Mouse (Mus musculus): ENCODE measurements around the gene Grik4. TPM values are rescaled to one million over a fixed set of nuclear protein-coding genes. Genes with fewer than 3 reads are reported as not detected.

The Grik4 gene
- polyA plus RNA-seq, 1 experiment from 2014 or later, result 5.8 TPM

DNA sequence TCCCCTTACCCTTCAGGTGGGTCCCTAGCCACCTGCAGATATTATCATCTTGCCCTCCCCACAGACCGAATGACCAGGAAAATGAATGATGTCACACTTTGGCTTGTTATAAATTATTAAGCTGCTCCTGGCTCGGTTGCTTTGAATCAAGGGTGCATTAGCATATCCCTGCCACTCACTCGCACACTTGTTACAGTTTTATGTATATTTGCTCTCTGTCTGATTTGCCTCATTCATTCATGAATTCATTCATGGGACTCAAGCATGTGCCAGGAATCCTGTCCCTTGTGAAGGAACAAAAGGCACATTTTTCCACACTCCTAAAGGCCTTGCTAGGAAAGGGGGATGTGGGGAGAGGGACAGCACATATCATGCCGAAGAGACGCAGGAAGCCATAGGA lies 431.1 kb downstream of the Grik4 start:
- no peak overlapping the region for H3K9ac ChIP-seq
- ATAC-seq (ENCODE audit: low FRiP score) (no peak), DNase-seq (ENCODE audit: low spot score) (no peak)
- no peak overlapping the region for H3K27ac ChIP-seq
- no peak overlapping the region for H3K4me3 ChIP-seq (replicated peaks; ENCODE audit: low read length)
- no peaks in the 10 kb centered on the region for H3K9me3 ChIP-seq (ENCODE audit: control insufficient read depth, low read length)
- H3K36me3 ChIP-seq (replicated peaks; ENCODE audit: control insufficient read depth, insufficient read depth), result no peaks in the 10 kb centered on the region
- peaks cover 5% of the 10 kb centered on the region for H3K4me1 ChIP-seq (replicated peaks; ENCODE audit: control insufficient read depth, insufficient read depth, low read length)
- H3K4me2 ChIP-seq (replicated peaks), result no peak overlapping the region
- WGBS, result 23% methylated on average over 5 of the region's 5 CpGs
- H3K27me3 ChIP-seq (ENCODE audit: control insufficient read depth, insufficient read depth, low read length), result no peaks in the 10 kb centered on the region

DNA sequence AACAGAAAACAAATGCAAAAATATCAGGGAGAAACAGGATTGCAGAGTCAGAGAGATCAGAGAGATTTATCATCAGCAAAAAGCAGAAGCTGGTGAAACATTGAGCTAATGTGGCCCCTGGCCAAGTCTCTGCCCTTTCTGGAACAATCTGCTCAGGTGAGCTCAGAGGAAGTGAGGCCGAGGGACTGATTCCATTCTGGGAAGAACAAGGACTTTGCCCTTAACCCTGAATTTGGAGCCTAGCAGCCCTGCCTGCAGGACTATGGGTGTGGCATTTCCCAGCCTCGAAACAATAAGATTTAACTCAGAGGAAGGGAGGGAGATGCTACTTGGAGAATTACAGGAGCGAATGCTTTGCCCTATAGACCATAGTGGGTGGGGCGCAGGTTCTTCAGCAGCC lies 432.0 kb downstream of the Grik4 start:
- H3K36me3 ChIP-seq (replicated peaks; ENCODE audit: control insufficient read depth, insufficient read depth), result no peaks in the 10 kb centered on the region
- no peak overlapping the region for H3K4me3 ChIP-seq (replicated peaks; ENCODE audit: low read length)
- H3K27ac ChIP-seq, result no peak overlapping the region
- H3K4me2 ChIP-seq (replicated peaks), result no peak overlapping the region
- no peak overlapping the region for H3K9ac ChIP-seq
- H3K27me3 ChIP-seq (ENCODE audit: control insufficient read depth, insufficient read depth, low read length), result no peaks in the 10 kb centered on the region
- H3K9me3 ChIP-seq (ENCODE audit: control insufficient read depth, low read length), result no peaks in the 10 kb centered on the region
- 74% methylated on average over 4 of the region's 4 CpGs for WGBS
- ATAC-seq (ENCODE audit: low FRiP score), result no peak
- peaks cover 5% of the 10 kb centered on the region; the same call in 1 of the 2 replicates for H3K4me1 ChIP-seq (replicated peaks; ENCODE audit: control insufficient read depth, insufficient read depth, low read length)
- no peak for DNase-seq (ENCODE audit: low spot score)

DNA sequence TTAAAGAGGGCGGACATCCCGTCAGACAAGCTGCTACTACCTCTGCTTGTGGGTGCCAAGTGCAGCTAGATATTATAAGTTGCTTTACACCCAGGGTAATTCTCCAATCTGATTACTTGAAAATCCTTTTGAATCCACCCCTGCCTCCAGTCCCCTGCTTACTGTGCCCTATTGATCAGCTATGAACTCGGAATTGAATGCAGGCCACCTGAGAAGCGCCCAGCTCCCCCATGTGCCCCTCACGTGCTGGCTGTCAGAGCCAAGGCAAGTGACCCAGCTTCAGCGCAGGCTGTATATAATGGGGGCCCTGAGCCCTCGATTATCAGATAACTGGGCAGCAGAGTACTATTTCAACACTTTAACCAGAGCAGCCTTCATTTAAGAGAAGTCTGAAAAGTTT lies 436.1 kb downstream of the Grik4 start:
- DNase-seq (ENCODE audit: low spot score) (no peak), ATAC-seq (ENCODE audit: low FRiP score) (no peak)
- Histone ChIP-seq H3K27ac (no peak overlapping the region), H3K27me3 (ENCODE audit: control insufficient read depth, insufficient read depth, low read length) (no peaks in the 10 kb centered on the region), H3K4me3 (replicated peaks; ENCODE audit: low read length) (no peak overlapping the region), H3K4me1 (replicated peaks; ENCODE audit: control insufficient read depth, insufficient read depth, low read length) (no peaks in the 10 kb centered on the region), H3K9me3 (ENCODE audit: control insufficient read depth, low read length) (no peaks in the 10 kb centered on the region), H3K9ac (no peak overlapping the region), H3K36me3 (replicated peaks; ENCODE audit: control insufficient read depth, insufficient read depth) (no peaks in the 10 kb centered on the region), H3K4me2 (replicated peaks) (no peak overlapping the region)
- WGBS, result 79% methylated on average over 7 of the region's 7 CpGs

DNA sequence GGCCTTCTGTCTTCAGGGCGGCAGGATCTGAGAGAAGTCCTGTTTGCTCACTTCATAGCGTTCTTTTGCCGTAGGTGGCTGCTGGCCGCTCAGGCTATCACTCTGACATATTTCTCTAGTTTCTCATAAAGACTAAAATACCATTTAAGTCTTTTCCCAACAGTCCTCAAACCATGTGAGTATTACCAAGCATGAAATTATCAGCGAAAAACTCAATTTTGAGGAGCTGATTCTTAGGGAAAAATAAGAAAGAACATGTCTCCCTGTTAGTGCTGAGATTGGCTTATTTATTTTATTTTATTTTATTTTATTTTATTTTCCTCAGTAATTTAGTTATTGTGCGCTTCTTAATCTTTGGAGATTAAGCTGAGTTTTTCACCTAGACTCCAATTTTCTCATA lies 436.6 kb downstream of the Grik4 start, which contains the start of gene Tbcel:
Tbcel (minus strand) TSS at position 101 of the 400 bp plus-strand sequence.
- no peaks in the 10 kb centered on the region for H3K27me3 ChIP-seq (ENCODE audit: control insufficient read depth, insufficient read depth, low read length)
- no peaks in the 10 kb centered on the region for H3K4me1 ChIP-seq (replicated peaks; ENCODE audit: control insufficient read depth, insufficient read depth, low read length)
- no peaks in the 10 kb centered on the region for H3K36me3 ChIP-seq (replicated peaks; ENCODE audit: control insufficient read depth, insufficient read depth)
- no peak for ATAC-seq (ENCODE audit: low FRiP score)
- no peak within 1 kb of the TSS for H3K27ac ChIP-seq
- DNase-seq (ENCODE audit: low spot score), result no peak
- no peak within 1 kb of the TSS for H3K4me3 ChIP-seq (replicated peaks; ENCODE audit: low read length)
- no peak within 1 kb of the TSS for H3K4me2 ChIP-seq (replicated peaks)
- no peaks in the 10 kb centered on the region for H3K9me3 ChIP-seq (ENCODE audit: control insufficient read depth, low read length)
- WGBS, result 86% methylated on average over 6 of the region's 6 CpGs
- H3K9ac ChIP-seq, result no peak within 1 kb of the TSS

DNA sequence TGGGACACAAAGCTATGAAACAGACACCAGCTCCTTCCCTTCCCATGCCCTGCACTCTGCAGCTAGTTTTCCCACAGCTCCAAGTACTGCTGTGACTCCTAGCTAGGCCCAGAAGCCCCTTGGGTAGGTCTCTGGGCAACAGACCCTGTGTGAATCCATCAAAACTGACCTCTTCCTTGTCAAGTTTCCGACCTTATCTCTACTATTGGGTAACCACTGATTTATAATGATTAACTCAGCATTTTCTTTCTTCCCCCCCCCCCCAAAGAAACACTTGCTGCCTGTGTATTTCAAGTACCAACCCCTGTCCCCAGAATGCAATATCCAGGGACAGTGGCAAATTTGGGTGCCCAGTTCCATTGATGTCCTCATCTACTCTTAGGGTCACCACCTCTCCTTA lies 437.3 kb downstream of the Grik4 start:
- Histone ChIP-seq H3K4me3 (replicated peaks; ENCODE audit: low read length) (no peak overlapping the region), H3K4me1 (replicated peaks; ENCODE audit: control insufficient read depth, insufficient read depth, low read length) (no peaks in the 10 kb centered on the region), H3K9me3 (ENCODE audit: control insufficient read depth, low read length) (no peaks in the 10 kb centered on the region), H3K9ac (no peak overlapping the region), H3K27me3 (ENCODE audit: control insufficient read depth, insufficient read depth, low read length) (no peaks in the 10 kb centered on the region), H3K4me2 (replicated peaks) (no peak overlapping the region), H3K27ac (no peak overlapping the region), H3K36me3 (replicated peaks; ENCODE audit: control insufficient read depth, insufficient read depth) (no peaks in the 10 kb centered on the region)
- 60% methylated on average over 1 of the region's 1 CpGs for WGBS
- no peak for ATAC-seq (ENCODE audit: low FRiP score)
- no peak for DNase-seq (ENCODE audit: low spot score)

DNA sequence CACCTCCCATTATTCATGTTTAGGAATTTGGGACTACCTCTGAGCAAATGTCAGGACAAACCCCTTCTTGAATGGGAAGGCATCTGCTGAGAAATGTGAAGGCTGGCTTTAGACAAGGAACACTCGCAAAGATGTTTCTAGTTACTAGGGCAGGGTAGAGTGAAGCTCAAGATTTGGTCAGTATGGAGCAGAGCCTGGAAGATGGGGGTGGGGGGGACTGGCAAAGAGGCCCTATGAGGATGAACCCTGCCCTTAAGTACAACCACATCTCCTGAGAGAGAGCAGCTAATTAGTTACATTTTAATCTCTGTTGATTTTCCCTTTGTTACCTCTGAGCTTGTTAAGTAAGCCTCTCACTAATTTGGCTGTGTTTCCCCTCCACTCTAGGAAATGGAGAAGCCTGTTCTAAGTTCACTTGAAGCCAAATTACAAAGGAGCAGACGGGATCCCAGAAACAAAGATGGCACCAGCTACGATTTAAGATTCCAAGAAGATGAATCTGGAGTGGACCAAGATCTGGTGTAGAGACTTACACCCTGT lies 439.3 kb downstream of the Grik4 start:
- ATAC-seq (ENCODE audit: low FRiP score) (no peak), DNase-seq (ENCODE audit: low spot score) (no peak)
- Histone ChIP-seq H3K27me3 (ENCODE audit: control insufficient read depth, insufficient read depth, low read length) (no peaks in the 10 kb centered on the region), H3K36me3 (replicated peaks; ENCODE audit: control insufficient read depth, insufficient read depth) (no peaks in the 10 kb centered on the region), H3K4me2 (replicated peaks) (no peak overlapping the region), H3K9me3 (ENCODE audit: control insufficient read depth, low read length) (no peaks in the 10 kb centered on the region), H3K4me3 (replicated peaks; ENCODE audit: low read length) (no peak overlapping the region), H3K9ac (no peak overlapping the region), H3K27ac (no peak overlapping the region), H3K4me1 (replicated peaks; ENCODE audit: control insufficient read depth, insufficient read depth, low read length) (no peaks in the 10 kb centered on the region)
- 84% methylated on average over 3 of the region's 3 CpGs for WGBS

DNA sequence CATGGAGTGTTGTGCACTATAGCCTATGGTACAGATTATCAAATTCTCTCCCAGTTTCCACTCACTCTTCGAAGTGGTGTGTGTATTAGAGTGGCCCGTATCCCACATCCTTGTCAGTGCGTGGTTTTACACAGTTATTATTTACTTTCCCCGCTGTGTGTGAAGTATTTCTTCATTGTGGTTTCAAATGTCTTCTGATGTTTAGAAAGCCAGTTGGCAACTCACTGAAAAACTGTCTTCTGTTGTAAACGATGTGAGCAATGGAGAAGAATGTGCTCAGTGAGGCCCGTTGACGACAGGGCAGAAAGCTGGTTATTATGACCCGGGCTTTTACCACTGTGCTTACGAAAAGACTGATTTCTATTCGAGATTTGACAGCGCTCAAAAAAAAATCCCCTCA lies 439.7 kb downstream of the Grik4 start:
- ATAC-seq (ENCODE audit: low FRiP score) (no peak), DNase-seq (ENCODE audit: low spot score) (no peak)
- WGBS, result 65% methylated on average over 11 of the region's 11 CpGs
- Histone ChIP-seq H3K27me3 (ENCODE audit: control insufficient read depth, insufficient read depth, low read length) (no peaks in the 10 kb centered on the region), H3K27ac (no peak overlapping the region), H3K4me2 (replicated peaks) (no peak overlapping the region), H3K4me1 (replicated peaks; ENCODE audit: control insufficient read depth, insufficient read depth, low read length) (no peaks in the 10 kb centered on the region), H3K4me3 (replicated peaks; ENCODE audit: low read length) (no peak overlapping the region), H3K9ac (no peak overlapping the region), H3K36me3 (replicated peaks; ENCODE audit: control insufficient read depth, insufficient read depth) (no peaks in the 10 kb centered on the region), H3K9me3 (ENCODE audit: control insufficient read depth, low read length) (no peaks in the 10 kb centered on the region)

DNA sequence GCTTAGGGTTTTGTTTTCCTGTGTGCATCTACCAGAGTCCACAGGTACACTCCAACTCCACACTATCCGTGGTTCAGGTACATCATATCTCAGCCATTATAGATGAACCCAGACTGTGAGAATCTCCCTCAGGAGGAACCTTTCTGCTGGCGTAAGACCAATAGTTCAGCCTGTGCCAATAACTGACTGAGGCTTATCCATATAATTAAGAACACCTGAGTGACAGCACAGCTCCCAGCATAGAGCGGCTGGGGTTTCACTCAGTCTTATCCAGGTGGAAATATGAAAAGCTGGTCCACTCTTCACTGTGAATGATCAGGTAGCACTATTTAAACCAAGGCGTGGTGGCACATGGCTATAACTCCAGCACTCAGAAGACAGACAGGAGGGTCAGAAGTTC lies 440.6 kb downstream of the Grik4 start:
- WGBS, result 84% methylated on average over 4 of the region's 4 CpGs
- H3K27ac ChIP-seq, result no peak overlapping the region

DNA sequence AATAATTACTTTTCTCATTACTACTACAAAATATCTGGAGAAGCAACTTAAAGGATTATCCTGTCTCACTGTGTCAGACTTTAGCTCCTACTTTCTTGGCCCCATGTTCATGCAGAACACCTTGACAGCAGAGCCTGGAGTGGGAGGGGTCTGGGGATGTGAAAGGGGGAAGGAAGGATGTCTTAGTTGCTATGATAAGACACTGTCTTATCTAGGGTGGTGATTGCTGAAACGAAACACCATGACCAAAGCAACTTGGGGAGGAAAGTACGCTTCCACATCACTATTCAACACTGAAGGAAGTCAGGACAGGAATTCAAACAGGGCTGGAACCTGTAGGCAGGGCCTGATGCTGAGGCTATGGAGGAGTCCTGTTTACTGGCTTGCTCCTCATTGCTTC lies 448.0 kb downstream of the Grik4 start:
- no peak overlapping the region for H3K9ac ChIP-seq
- ATAC-seq (ENCODE audit: low FRiP score) (no peak), DNase-seq (ENCODE audit: low spot score) (no peak)
- H3K4me1 ChIP-seq (replicated peaks; ENCODE audit: control insufficient read depth, insufficient read depth, low read length), result no peaks in the 10 kb centered on the region
- H3K9me3 ChIP-seq (ENCODE audit: control insufficient read depth, low read length), result peaks cover 9% of the 10 kb centered on the region; the same call in 1 of the 2 replicates
- 78% methylated on average over 2 of the region's 2 CpGs for WGBS
- H3K4me2 ChIP-seq (replicated peaks), result no peak overlapping the region
- no peaks in the 10 kb centered on the region for H3K36me3 ChIP-seq (replicated peaks; ENCODE audit: control insufficient read depth, insufficient read depth)
- H3K27me3 ChIP-seq (ENCODE audit: control insufficient read depth, insufficient read depth, low read length), result no peaks in the 10 kb centered on the region
- no peak overlapping the region for H3K4me3 ChIP-seq (replicated peaks; ENCODE audit: low read length)
- no peak overlapping the region for H3K27ac ChIP-seq

More for the DNA sequence above, 440.6 kb downstream of the Grik4 start:
- Histone ChIP-seq H3K4me2 (replicated peaks) (no peak overlapping the region), H3K27me3 (ENCODE audit: control insufficient read depth, insufficient read depth, low read length) (no peaks in the 10 kb centered on the region), H3K36me3 (replicated peaks; ENCODE audit: control insufficient read depth, insufficient read depth) (no peaks in the 10 kb centered on the region), H3K4me1 (replicated peaks; ENCODE audit: control insufficient read depth, insufficient read depth, low read length) (no peaks in the 10 kb centered on the region), H3K4me3 (replicated peaks; ENCODE audit: low read length) (no peak overlapping the region), H3K9ac (no peak overlapping the region), H3K9me3 (ENCODE audit: control insufficient read depth, low read length) (no peaks in the 10 kb centered on the region)
- DNase-seq (ENCODE audit: low spot score) (no peak), ATAC-seq (ENCODE audit: low FRiP score) (no peak)

DNA sequence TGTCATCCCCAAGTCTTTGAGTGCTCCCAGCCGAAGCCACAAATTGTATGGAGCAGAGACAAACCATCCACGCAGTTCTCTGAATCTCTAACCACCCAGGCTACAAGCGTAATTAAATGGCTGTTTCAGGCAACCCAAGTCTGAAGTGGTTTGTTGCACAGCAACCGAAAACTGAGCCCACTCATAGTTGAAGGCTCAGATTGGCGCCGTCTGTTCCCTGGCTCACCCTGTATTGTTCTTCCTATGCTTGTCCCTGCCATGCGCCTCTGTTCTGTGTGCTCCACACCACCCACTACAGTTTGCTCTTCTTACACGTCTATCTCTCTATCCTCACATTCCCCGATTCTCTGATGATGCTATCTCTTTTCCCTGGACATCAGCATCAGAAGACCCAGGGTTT lies 452.5 kb downstream of the Grik4 start:
- 86% methylated on average over 9 of the region's 9 CpGs for WGBS
- Histone ChIP-seq H3K9ac (no peak overlapping the region), H3K4me1 (replicated peaks; ENCODE audit: control insufficient read depth, insufficient read depth, low read length) (no peaks in the 10 kb centered on the region), H3K9me3 (ENCODE audit: control insufficient read depth, low read length) (peaks cover 4% of the 10 kb centered on the region; the same call in 1 of the 2 replicates), H3K4me3 (replicated peaks; ENCODE audit: low read length) (no peak overlapping the region), H3K4me2 (replicated peaks) (no peak overlapping the region), H3K27ac (no peak overlapping the region), H3K36me3 (replicated peaks; ENCODE audit: control insufficient read depth, insufficient read depth) (no peaks in the 10 kb centered on the region), H3K27me3 (ENCODE audit: control insufficient read depth, insufficient read depth, low read length) (no peaks in the 10 kb centered on the region)
- ATAC-seq (ENCODE audit: low FRiP score) (no peak), DNase-seq (ENCODE audit: low spot score) (no peak)
